Mouse (Mus musculus): ENCODE measurements at regions not wholly inside any gene's neighbourhood (a gene's known extent, or its start where the extent isn't known, plus 50 kb on each side); places are given as distances from the start of the nearest gene placed in this dataset.

GRCm38 (mm10) chr7:115062817-115063216 lies 319.3 kb downstream of the Insc start:
- no peaks in the 10 kb centered on the region for H3K27me3 ChIP-seq (ENCODE audit: control insufficient read depth, insufficient read depth, low read length)
- TF ChIP-seq CTCF (IDR thresholded peaks at IDR 0.05; ENCODE audit: low read depth) = no peak
- TF ChIP-seq EP300 (IDR thresholded peaks at IDR 0.05; ENCODE audit: low read depth) = no peak
- no peak overlapping the region for H3K9ac ChIP-seq (replicated peaks)
- H3K4me3 ChIP-seq (ENCODE audit: insufficient read depth in 1 of 2, low read depth in 2 of 2, low read length in 2 of 2) = no peak overlapping the region
- no peaks in the 10 kb centered on the region for H3K36me3 ChIP-seq (replicated peaks; ENCODE audit: control insufficient read depth, insufficient read depth, low read depth)
- no peak overlapping the region for H3K4me2 ChIP-seq (ENCODE audit: low read depth)
- H3K4me1 ChIP-seq (replicated peaks; ENCODE audit: control insufficient read depth in 2 of 2, insufficient read depth in 2 of 2, low read length in 1 of 2) = no peaks in the 10 kb centered on the region
- no peaks in the 10 kb centered on the region for H3K9me3 ChIP-seq (ENCODE audit: control insufficient read depth, low read length)
- 6% methylated on average over 3 of the region's 3 CpGs for WGBS (ENCODE audit: insufficient replicate concordance)
- ATAC-seq (ENCODE audit: insufficient read depth) = no peak
- no peak for DNase-seq (ENCODE audit: low read depth in 3 of 3, low spot score in 3 of 3)
- H3K27ac ChIP-seq = no peak overlapping the region

GRCm38 (mm10) chr7:115067641-115068040 lies 324.1 kb downstream of the Insc start:
- no peaks in the 10 kb centered on the region for H3K36me3 ChIP-seq (replicated peaks; ENCODE audit: control insufficient read depth, insufficient read depth, low read depth)
- no peak for TF ChIP-seq EP300 (IDR thresholded peaks at IDR 0.05; ENCODE audit: low read depth)
- no peaks in the 10 kb centered on the region for H3K27me3 ChIP-seq (ENCODE audit: control insufficient read depth, insufficient read depth, low read length)
- H3K4me1 ChIP-seq (replicated peaks; ENCODE audit: control insufficient read depth in 2 of 2, insufficient read depth in 2 of 2, low read length in 1 of 2) = no peaks in the 10 kb centered on the region
- no peak overlapping the region for H3K4me3 ChIP-seq (ENCODE audit: insufficient read depth in 1 of 2, low read depth in 2 of 2, low read length in 2 of 2)
- no peaks in the 10 kb centered on the region for H3K9me3 ChIP-seq (ENCODE audit: control insufficient read depth, low read length)
- H3K9ac ChIP-seq (replicated peaks) = no peak overlapping the region
- DNase-seq (ENCODE audit: low read depth in 3 of 3, low spot score in 3 of 3) = no peak
- WGBS (ENCODE audit: insufficient replicate concordance) = 65% methylated on average over 2 of the region's 2 CpGs
- no peak for ATAC-seq (ENCODE audit: insufficient read depth)
- H3K4me2 ChIP-seq (ENCODE audit: low read depth) = no peak overlapping the region
- H3K27ac ChIP-seq = no peak overlapping the region

GRCm38 (mm10) chr7:115073406-115073805 lies 329.9 kb downstream of the Insc start:
- H3K4me2 ChIP-seq (ENCODE audit: low read depth) = no peak overlapping the region
- no peak for TF ChIP-seq EP300 (IDR thresholded peaks at IDR 0.05; ENCODE audit: low read depth)
- no peak for TF ChIP-seq CTCF (IDR thresholded peaks at IDR 0.05; ENCODE audit: low read depth)
- no peak overlapping the region for H3K4me3 ChIP-seq (ENCODE audit: insufficient read depth in 1 of 2, low read depth in 2 of 2, low read length in 2 of 2)
- H3K9ac ChIP-seq (replicated peaks) = no peak overlapping the region
- H3K9me3 ChIP-seq (ENCODE audit: control insufficient read depth, low read length) = no peaks in the 10 kb centered on the region
- ATAC-seq (ENCODE audit: insufficient read depth) (no peak), DNase-seq (ENCODE audit: low read depth in 3 of 3, low spot score in 3 of 3) (no peak)
- no peaks in the 10 kb centered on the region for H3K36me3 ChIP-seq (replicated peaks; ENCODE audit: control insufficient read depth, insufficient read depth, low read depth)
- H3K27me3 ChIP-seq (ENCODE audit: control insufficient read depth, insufficient read depth, low read length) = no peaks in the 10 kb centered on the region
- no peaks in the 10 kb centered on the region for H3K4me1 ChIP-seq (replicated peaks; ENCODE audit: control insufficient read depth in 2 of 2, insufficient read depth in 2 of 2, low read length in 1 of 2)
- no peak overlapping the region for H3K27ac ChIP-seq
- 21% methylated on average over 2 of the region's 2 CpGs for WGBS (ENCODE audit: insufficient replicate concordance)

- no peak overlapping the region for H3K27ac ChIP-seq
- H3K4me2 ChIP-seq (ENCODE audit: low read depth) = no peak overlapping the region
- H3K9ac ChIP-seq (replicated peaks) = no peak overlapping the region
- ATAC-seq (ENCODE audit: insufficient read depth) = no peak
- H3K4me1 ChIP-seq (replicated peaks; ENCODE audit: control insufficient read depth in 2 of 2, insufficient read depth in 2 of 2, low read length in 1 of 2) = no peaks in the 10 kb centered on the region
- DNase-seq (ENCODE audit: low read depth in 3 of 3, low spot score in 3 of 3) = no peak
- H3K36me3 ChIP-seq (replicated peaks; ENCODE audit: control insufficient read depth, insufficient read depth, low read depth) = no peaks in the 10 kb centered on the region
- WGBS (ENCODE audit: insufficient replicate concordance) = 71% methylated on average over 4 of the region's 4 CpGs
- no peaks in the 10 kb centered on the region for H3K9me3 ChIP-seq (ENCODE audit: control insufficient read depth, low read length)
- no peaks in the 10 kb centered on the region for H3K27me3 ChIP-seq (ENCODE audit: control insufficient read depth, insufficient read depth, low read length)
- TF ChIP-seq EP300 (IDR thresholded peaks at IDR 0.05; ENCODE audit: low read depth) (no peak), CTCF (IDR thresholded peaks at IDR 0.05; ENCODE audit: low read depth) (no peak)
- H3K4me3 ChIP-seq (ENCODE audit: insufficient read depth in 1 of 2, low read depth in 2 of 2, low read length in 2 of 2) = no peak overlapping the region
These were observed 333.3 kb downstream of the Insc start for GRCm38 (mm10) chr7:115076781-115077180.

GRCm38 (mm10) chr7:115084711-115085380 lies 341.4 kb downstream of the Insc start:
- Histone ChIP-seq H3K4me1 (replicated peaks; ENCODE audit: control insufficient read depth in 2 of 2, insufficient read depth in 2 of 2, low read length in 1 of 2) (no peaks in the 10 kb centered on the region), H3K4me3 (ENCODE audit: insufficient read depth in 1 of 2, low read depth in 2 of 2, low read length in 2 of 2) (no peak overlapping the region), H3K27me3 (ENCODE audit: control insufficient read depth, insufficient read depth, low read length) (no peaks in the 10 kb centered on the region), H3K36me3 (replicated peaks; ENCODE audit: control insufficient read depth, insufficient read depth, low read depth) (no peaks in the 10 kb centered on the region), H3K27ac (no peak overlapping the region), H3K9me3 (ENCODE audit: control insufficient read depth, low read length) (no peaks in the 10 kb centered on the region), H3K4me2 (ENCODE audit: low read depth) (no peak overlapping the region), H3K9ac (replicated peaks) (no peak overlapping the region)
- WGBS (ENCODE audit: insufficient replicate concordance) = 22% methylated on average over 3 of the region's 3 CpGs
- ATAC-seq (ENCODE audit: insufficient read depth) = no peak
- DNase-seq (ENCODE audit: low read depth in 3 of 3, low spot score in 3 of 3) = no peak
- TF ChIP-seq CTCF (IDR thresholded peaks at IDR 0.05; ENCODE audit: low read depth) (no peak), EP300 (IDR thresholded peaks at IDR 0.05; ENCODE audit: low read depth) (no peak)
